Mouse (Mus musculus) adrenal gland, postnatal 25 days (tissue): ENCODE measurements around the gene Olfr878. TPM values are rescaled to one million over a fixed set of nuclear protein-coding genes. Genes with fewer than 3 reads are reported as not detected.
A peak's percentile ranks its signal among the peaks of the same experiment; 100 is the strongest.

Experiments
- DNase-seq: peaks from one replicate; pipeline ENCODE4 v3.0.0; 2021; ENCODE audit warnings: mixed read lengths
- long read RNA-seq: library from polyadenylated mRNA; stranded (forward); transcript quantifications from one replicate; pipeline ENCODE4 v2.0.0, GENCODE M21; 2021
- total RNA-seq: library from RNA; stranded (reverse); gene quantifications from 2 replicates; pipeline ENCODE4 v1.2.3, GENCODE M21; 2021

Olfr878 gene
- total RNA-seq = not detected in 2 replicates
- long read RNA-seq = 0 reads

DNA sequence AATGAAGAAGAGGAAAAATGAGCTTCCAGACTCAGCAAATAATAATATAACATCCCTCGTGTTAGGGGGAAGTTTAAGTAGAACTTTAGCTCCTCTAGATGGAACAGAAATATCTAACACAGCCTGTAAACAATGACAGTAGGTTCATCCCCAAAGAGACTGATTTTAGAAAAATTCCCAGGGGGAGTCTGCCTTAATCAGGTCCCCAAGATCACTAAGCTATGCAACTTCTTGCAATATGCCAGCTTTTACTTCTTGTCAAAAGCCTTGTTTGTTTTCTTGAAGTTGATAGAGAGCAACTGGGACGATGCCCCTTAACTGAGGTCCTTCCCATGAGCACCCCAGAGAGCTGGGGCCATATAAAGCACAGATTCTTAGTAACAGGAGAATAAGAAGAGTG lies at the start of gene Olfr878:
Gene Olfr878, plus strand, starts transcription at position 301 of the 400 bp plus-strand sequence.
- DNase-seq = no peak

DNA sequence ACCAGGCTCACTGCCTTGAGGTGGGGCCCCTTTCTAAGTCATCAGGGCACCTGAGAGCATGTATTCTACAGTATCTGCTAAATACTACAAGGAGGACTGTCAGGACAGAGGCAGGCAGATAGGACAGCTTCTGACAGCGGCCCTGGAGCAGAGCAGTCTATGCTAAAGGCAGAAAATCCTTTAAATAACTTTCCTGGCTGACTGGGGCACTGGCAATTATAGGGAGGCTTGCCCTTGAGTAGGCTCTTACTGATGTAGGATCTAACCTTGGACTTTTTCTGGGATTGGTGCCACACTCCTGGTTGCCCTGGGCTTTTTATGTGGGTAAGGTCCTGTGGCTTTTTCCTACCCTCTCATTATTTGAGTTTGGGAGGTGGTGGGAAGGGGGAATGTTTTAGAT lies 47.4 kb upstream of the Olfr878 start:
- DNase-seq = peak; percentile 7

DNA sequence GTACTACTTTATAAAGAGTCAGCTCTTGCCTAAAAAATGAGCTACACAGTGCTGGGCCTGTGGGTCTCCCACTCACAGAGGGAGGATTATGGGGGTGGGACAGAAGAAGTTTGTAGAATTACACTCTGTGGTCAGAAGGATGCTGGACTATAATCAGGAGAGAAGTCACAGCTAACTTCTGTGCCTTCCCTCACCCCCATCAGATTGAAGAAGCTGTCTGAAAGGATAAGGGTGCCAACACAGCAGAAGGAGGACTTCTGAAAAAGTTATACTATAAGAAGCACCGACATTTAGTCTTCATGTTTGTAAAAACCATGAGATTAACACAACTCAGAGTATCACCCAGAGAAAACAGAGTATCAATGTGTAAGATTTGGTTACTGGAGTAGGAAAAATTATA lies 46.5 kb upstream of the Olfr878 start:
- DNase-seq = no peak

DNA sequence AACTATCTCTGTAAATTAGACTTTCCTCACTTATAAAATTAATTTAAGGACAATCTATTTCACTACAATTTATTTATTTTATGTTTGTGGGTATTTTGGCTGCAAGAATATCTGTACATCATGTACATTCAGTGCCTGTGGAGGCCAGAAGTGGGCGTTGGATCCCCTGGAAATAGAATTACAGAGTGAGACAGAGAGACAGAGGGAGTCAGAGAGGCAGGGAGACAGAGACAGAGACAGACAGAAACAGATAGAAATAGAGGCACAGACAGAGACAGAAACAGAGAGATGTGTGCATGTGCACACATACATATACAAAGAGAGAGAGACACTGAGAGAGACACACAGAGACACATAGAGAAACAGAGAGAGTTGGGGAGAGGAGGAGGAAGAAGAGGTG lies 46.1 kb upstream of the Olfr878 start:
- no peak for DNase-seq

DNA sequence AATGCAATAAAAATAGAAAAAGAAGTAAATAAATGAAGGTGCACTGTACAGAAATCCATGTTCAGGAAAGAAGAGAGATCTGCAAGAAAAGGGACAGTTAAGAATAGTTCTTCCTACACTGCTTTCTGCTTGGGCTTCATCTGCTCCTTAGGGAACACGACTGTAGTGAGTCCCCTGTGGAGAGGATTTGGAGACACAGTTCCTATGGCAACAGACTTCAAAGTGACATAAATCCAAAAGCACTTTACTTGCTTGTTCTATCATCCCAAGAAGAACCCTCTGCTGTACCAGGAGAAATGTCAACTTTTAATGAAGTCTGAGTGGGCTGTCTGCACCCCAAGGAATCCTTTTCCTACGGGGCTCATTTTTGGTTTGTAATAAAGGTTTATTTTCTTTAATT lies 26.7 kb upstream of the Olfr878 start:
- no peak for DNase-seq

DNA sequence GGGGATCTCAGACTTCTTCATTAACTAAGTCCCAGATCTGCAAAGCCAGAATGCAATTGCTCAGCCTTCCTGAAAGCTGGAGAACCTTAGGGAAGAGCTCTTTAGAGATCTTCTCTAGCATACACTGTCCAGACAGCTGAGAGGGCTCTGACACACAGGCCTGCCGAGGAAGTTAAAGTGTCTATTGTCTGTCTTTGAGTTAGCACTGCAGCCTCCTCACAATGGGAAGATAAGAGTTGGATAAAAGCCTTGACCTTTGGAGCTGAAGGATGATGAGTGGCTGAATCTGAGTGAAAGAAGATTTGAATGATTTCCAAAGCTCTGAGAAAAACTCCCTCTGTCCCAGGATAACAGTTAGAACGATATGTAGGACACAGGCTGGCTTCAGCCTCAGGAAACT lies 21.0 kb upstream of the Olfr878 start, which contains the start of gene Olfr145:
Gene Olfr145, plus strand, starts transcription at position 64 of the 400 bp plus-strand sequence.
- peak; percentile 4 for DNase-seq

DNA sequence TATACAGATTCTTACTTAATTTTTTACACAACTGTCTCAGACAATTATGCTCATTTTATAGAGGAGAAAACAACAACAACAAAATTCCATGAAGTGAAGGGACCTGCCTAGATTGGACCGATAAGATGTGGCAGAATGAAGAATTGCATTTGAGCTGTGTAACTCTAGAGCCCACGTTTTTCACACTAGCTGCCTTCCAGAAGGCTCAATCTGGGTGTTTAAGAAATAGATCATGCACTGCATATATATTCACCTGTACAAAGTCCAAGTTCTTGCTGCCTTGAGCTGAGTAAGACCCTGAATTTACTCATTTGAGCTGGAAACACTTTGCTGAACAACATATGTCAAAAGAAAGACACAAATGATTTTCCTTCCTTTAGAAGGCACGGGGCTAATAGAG lies 12.1 kb upstream of the Olfr878 start:
- DNase-seq = no peak

DNA sequence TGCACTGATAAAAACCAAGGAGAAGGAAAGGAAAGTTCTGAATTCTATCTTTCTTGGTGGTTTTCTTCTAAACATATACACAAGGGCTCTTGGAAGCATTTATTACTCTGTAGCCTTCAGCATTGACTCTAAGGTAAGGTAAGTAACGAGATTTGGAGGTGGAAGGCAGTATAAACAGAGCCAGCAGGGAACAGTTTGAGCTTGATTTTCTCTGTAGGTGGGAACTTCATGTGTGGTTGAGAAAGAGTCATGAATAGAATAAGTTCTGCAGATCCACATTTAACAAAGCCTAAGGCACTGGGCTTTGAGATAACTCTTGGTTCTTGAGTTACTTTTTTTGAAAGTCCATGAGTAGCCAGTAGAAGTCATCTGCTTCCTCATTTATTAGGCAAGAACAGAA lies 378 bp downstream of the Olfr878 start:
- DNase-seq = no peak

DNA sequence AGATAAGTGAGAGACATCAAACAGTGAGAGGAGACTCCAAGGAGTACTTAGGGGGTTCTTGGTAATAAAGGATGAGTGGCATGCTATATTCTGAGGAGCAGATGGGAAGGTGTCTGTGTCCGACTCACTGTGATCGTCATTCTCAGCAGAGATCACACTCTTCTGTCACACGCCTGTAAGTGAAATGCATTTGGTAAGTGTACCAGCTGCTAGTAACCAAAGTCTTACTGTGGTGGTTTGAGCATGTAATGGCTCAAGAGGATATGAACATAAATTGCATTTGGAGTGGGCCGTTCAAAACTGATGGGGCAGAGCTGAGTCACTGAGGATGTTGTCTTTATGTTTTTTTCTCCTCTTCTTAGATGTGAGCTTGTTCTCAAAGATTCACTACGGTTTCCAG lies 6.6 kb downstream of the Olfr878 start:
- no peak for DNase-seq

DNA sequence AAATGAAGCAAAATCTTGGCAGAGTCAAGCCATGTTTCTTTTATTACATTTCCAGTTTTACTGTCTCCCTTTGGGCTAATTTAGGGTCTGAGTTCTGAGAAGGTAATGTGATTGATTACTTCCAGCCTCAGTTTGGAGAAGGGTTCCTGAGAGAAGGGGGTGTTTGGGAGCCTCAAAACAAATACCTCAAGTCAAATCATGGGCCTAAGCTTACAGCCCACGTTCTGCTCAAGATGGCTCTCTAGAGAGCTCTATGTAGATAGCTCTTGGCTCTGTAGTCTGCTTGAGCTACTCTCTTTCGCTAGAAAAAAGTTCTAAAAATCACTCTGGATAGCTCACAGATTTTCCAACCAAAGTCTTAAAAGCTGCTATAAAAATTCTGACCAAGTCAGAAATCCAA lies 7.8 kb downstream of the Olfr878 start:
- DNase-seq = no peak

DNA sequence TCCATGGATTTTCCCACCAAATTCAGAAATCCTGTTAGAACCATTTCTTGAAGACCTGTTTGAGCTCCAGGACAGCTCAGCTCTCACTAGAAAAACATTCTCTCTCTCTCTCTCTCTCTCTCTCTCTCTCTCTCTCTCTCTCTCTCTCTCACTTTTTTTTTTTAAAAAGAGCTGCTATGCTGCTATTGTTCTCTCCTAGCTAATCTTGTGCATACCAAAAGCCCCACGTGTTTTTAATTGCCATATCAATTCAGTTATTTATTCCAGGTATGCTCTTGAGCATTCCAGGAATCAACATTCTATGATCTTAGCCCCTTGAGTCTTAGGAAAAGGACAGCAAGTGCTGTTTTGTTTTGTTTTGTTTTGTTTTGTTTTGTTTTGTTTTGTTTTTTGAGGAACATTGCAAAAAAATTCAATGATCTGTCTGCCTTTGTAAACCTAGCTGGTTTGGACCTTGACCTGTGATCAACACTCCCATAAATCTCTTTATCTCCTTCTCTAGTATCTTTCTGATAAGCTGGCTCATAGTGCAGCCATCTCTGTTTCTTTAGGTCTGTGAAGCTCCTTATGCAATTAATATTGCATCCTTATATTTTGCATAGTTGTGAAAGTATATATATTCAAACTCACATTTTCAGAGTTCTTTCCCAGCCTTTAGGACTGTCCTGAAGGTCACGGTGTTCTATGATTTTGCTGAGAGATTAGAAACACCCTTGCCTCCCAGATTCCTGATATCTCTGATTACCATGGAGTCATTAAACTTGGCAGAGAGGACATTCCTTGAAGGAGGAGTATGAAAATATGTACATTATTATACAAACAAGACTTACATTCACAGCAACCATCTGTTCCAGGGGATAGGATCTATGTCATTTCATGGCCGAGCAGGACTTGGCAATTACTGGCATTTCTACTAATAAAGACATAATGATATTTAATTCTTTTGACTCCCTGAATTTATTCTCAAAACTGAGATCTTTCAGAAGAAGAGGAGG lies 8.7 kb downstream of the Olfr878 start:
- no peak for DNase-seq

DNA sequence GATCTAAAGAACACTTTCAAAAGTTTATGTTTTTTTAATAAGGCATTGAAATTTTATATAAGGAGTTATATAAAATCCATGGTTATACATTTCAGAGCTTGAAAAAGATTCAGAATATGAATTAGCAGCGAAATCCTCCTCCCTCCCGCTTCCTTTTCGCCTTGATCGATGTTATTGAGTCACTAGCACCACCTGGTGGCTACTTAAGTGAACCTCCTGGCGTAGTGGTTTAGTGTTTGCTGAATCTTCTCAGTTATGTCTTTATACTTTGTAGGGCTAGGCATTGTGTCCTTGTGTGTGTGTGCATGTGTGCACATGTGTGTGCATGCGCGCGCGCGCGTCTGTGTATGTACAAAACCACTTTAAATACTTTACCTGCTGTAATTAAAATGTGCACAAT lies 14.9 kb downstream of the Olfr878 start:
- DNase-seq = peak; percentile 45

DNA sequence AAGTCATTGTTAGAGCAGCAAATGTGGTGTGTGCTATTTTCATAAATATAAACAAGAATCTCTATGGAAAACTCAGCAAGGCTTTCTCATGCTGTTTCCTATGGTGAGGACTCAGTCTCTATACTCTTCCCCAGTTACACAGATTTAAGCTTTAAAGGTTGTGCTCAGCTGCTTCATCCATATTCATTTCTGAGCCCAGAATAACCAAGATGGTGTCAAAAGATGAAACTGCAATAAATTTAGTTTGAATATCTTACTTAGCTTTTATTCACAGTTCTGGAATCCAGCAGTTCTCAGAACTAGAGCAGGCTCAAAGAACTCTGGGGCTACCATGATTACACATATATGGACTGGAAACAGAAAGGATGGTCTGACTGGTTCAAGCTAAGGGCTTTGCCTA lies 16.5 kb downstream of the Olfr878 start:
- no peak for DNase-seq

DNA sequence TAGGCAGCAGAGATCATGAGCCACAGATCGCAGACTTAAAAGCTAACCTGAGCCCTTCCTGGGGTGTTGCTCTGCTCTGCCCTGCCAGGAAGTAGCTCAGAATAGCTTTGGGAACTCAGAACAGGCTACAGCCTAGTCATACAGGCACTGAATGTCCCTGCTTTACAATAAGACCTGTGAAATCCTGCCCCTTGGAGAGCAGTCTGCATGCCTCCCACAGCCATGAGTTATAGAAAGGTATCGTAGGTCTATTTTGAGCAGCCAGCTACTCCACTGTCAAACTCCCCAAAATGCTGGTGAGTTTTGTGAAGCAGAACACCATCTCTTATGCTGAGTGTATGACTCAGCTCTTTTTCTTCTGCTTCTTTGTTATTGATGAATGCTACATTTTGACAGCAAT lies 23.5 kb downstream of the Olfr878 start:
- DNase-seq = no peak

Other genes starting within 250 kb of the Olfr878 start
- 0.15 TPM in 1 of 2 replicates, not detected in the other for gene Panx3, start 248.6 kb upstream of the Olfr878 start, total RNA-seq
- gene Olfr160, start 201.6 kb upstream of the Olfr878 start, total RNA-seq = not detected in 2 replicates
- gene Olfr874, start 172.7 kb upstream of the Olfr878 start, total RNA-seq = not detected in 2 replicates
- gene Olfr875, start 146.0 kb upstream of the Olfr878 start, total RNA-seq = not detected in 2 replicates
- not detected in 2 replicates for gene Olfr876, start 114.8 kb upstream of the Olfr878 start, total RNA-seq
- 1.5 TPM in 2 replicates for gene Olfr877, start 63.6 kb upstream of the Olfr878 start, total RNA-seq
- gene Olfr145, start 21.1 kb upstream of the Olfr878 start, total RNA-seq = not detected in 2 replicates
- not detected in 2 replicates for gene Olfr881, start 74.0 kb downstream of the Olfr878 start, total RNA-seq
- not detected in 2 replicates for gene Olfr883, start 108.0 kb downstream of the Olfr878 start, total RNA-seq
- not detected in 2 replicates for gene Olfr884, start 128.7 kb downstream of the Olfr878 start, total RNA-seq
- not detected in 2 replicates for gene Olfr885, start 143.5 kb downstream of the Olfr878 start, total RNA-seq
- gene Olfr887, start 166.2 kb downstream of the Olfr878 start, total RNA-seq = not detected in 2 replicates
- gene Olfr888, start 190.3 kb downstream of the Olfr878 start, total RNA-seq = not detected in 2 replicates
- gene Olfr889, start 197.4 kb downstream of the Olfr878 start, total RNA-seq = 0.12 TPM in 1 of 2 replicates, not detected in the other
- not detected in 2 replicates for gene Olfr890, start 224.7 kb downstream of the Olfr878 start, total RNA-seq